Mouse (Mus musculus): Measurements from ENCODE around the gene Polr2l. TPM values are rescaled to one million over a fixed set of nuclear protein-coding genes. Genes with fewer than 3 reads are reported as not detected.

The Polr2l gene
- 60.7 and 61.9 TPM in 2 replicates for polyA plus RNA-seq (2015; fragmentation: Nextera tagmentation; extraction: Ambion mirVana)

- peak within 1 kb of the TSS; percentile 79 for H3K27ac ChIP-seq (ENCODE audit: low read length)
- H3K4me1 ChIP-seq (replicated peaks; ENCODE audit: control insufficient read depth, insufficient read depth, low read length): peaks cover 25% of the 10 kb centered on the region
- peak within 1 kb of the TSS; percentile 67 for H3K4me3 ChIP-seq (replicated peaks; ENCODE audit: low read length)
- H3K36me3 ChIP-seq (ENCODE audit: control insufficient read depth, insufficient read depth): peaks cover 10% of the 10 kb centered on the region
- H3K9ac ChIP-seq (replicated peaks; ENCODE audit: low read depth, low read length): peak within 1 kb of the TSS; percentile 92
- peak within 1 kb of the TSS; percentile 80 for H3K4me2 ChIP-seq (ENCODE audit: low read length)
- peak; percentile 92 for ATAC-seq
- under 1% methylated on average over 87 of the region's 87 CpGs for whole genome bisulfite sequencing
- no peaks in the 10 kb centered on the region for H3K9me3 ChIP-seq (ENCODE audit: control insufficient read depth, low read length)
- H3K27me3 ChIP-seq (replicated peaks; ENCODE audit: control insufficient read depth, insufficient read depth, low read length): peaks cover 10% of the 10 kb centered on the region
These were observed at the start of gene Polr2l, which contains the start of gene Tspan4 for GRCm38 (mm10) chr7:141475011-141475804. TSS of gene Polr2l (minus strand) at chr7:141475132. TSS of gene Tspan4 (plus strand) at chr7:141475240.

GRCm38 (mm10) chr7:141524271-141524670 is 49.3 kb upstream of the Polr2l start:
- no peak overlapping the region for H3K27ac ChIP-seq (ENCODE audit: low read length)
- H3K9me3 ChIP-seq (ENCODE audit: control insufficient read depth, low read length): no peaks in the 10 kb centered on the region
- no peaks in the 10 kb centered on the region; the same call in 1 of the 2 replicates for H3K4me1 ChIP-seq (replicated peaks; ENCODE audit: control insufficient read depth, insufficient read depth, low read length)
- H3K4me3 ChIP-seq (replicated peaks; ENCODE audit: low read length): no peak overlapping the region
- H3K27me3 ChIP-seq (replicated peaks; ENCODE audit: control insufficient read depth, insufficient read depth, low read length): no peaks in the 10 kb centered on the region
- no peak overlapping the region for H3K4me2 ChIP-seq (ENCODE audit: low read length)
- no peaks in the 10 kb centered on the region; the same call in 1 of the 2 replicates for H3K36me3 ChIP-seq (ENCODE audit: control insufficient read depth, insufficient read depth)
- no peak overlapping the region for H3K9ac ChIP-seq (replicated peaks; ENCODE audit: low read depth, low read length)
- no peak for ATAC-seq
- 93% methylated on average over 4 of the region's 4 CpGs for WGBS

- H3K27ac ChIP-seq (ENCODE audit: low read length): no peak overlapping the region
These were observed 48.1 kb upstream of the Polr2l start for GRCm38 (mm10) chr7:141523007-141523406.

GRCm38 (mm10) chr7:141519795-141520194 is 44.9 kb upstream of the Polr2l start:
- no peak overlapping the region for H3K4me3 ChIP-seq (replicated peaks; ENCODE audit: low read length)
- no peaks in the 10 kb centered on the region for H3K4me1 ChIP-seq (replicated peaks; ENCODE audit: control insufficient read depth, insufficient read depth, low read length)
- H3K27ac ChIP-seq (ENCODE audit: low read length): no peak overlapping the region
- peaks cover 3% of the 10 kb centered on the region; the same call in 1 of the 2 replicates for H3K36me3 ChIP-seq (ENCODE audit: control insufficient read depth, insufficient read depth)
- no peak overlapping the region for H3K9ac ChIP-seq (replicated peaks; ENCODE audit: low read depth, low read length)
- no peak overlapping the region for H3K4me2 ChIP-seq (ENCODE audit: low read length)
- ATAC-seq: no peak
- no peaks in the 10 kb centered on the region for H3K9me3 ChIP-seq (ENCODE audit: control insufficient read depth, low read length)
- H3K27me3 ChIP-seq (replicated peaks; ENCODE audit: control insufficient read depth, insufficient read depth, low read length): no peaks in the 10 kb centered on the region
- WGBS: 62% methylated on average over 1 of the region's 1 CpGs

More at GRCm38 (mm10) chr7:141523007-141523406, 48.1 kb upstream of the Polr2l start:
- no peak for ATAC-seq
- no peak overlapping the region for H3K4me2 ChIP-seq (ENCODE audit: low read length)
- no peaks in the 10 kb centered on the region; the same call in 1 of the 2 replicates for H3K4me1 ChIP-seq (replicated peaks; ENCODE audit: control insufficient read depth, insufficient read depth, low read length)
- no peaks in the 10 kb centered on the region for H3K27me3 ChIP-seq (replicated peaks; ENCODE audit: control insufficient read depth, insufficient read depth, low read length)
- H3K9ac ChIP-seq (replicated peaks; ENCODE audit: low read depth, low read length): no peak overlapping the region
- no peaks in the 10 kb centered on the region for H3K9me3 ChIP-seq (ENCODE audit: control insufficient read depth, low read length)
- no peaks in the 10 kb centered on the region for H3K36me3 ChIP-seq (ENCODE audit: control insufficient read depth, insufficient read depth)
- WGBS: 44% methylated on average over 4 of the region's 4 CpGs
- no peak overlapping the region for H3K4me3 ChIP-seq (replicated peaks; ENCODE audit: low read length)

DNA sequence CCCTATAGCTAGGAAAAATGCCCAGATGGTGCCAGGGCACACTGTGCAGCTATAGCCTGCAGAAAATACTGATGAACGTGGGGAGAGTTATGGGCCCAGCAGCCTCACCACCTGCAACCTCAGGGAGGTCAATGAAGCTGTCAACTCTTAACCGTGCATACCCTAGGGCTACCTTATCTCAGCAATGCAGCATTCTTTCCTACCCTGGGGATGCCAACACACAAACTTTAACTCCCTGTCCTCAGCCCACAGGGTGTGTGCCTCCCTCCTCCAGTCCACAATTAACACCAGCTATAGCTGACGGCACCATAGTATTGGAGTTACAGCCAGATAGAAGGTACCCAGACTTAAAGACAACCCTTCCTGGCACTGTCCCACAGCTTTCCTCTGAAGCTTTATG is 44.0 kb upstream of the Polr2l start:
- 76% methylated on average over 3 of the region's 3 CpGs for WGBS
- H3K27me3 ChIP-seq (replicated peaks; ENCODE audit: control insufficient read depth, insufficient read depth, low read length): no peaks in the 10 kb centered on the region
- no peaks in the 10 kb centered on the region for H3K9me3 ChIP-seq (ENCODE audit: control insufficient read depth, low read length)
- no peak overlapping the region for H3K4me3 ChIP-seq (replicated peaks; ENCODE audit: low read length)
- peaks cover 3% of the 10 kb centered on the region; the same call in 1 of the 2 replicates for H3K36me3 ChIP-seq (ENCODE audit: control insufficient read depth, insufficient read depth)
- H3K27ac ChIP-seq (ENCODE audit: low read length): no peak overlapping the region
- no peak overlapping the region for H3K4me2 ChIP-seq (ENCODE audit: low read length)
- no peak overlapping the region for H3K9ac ChIP-seq (replicated peaks; ENCODE audit: low read depth, low read length)
- ATAC-seq: no peak
- H3K4me1 ChIP-seq (replicated peaks; ENCODE audit: control insufficient read depth, insufficient read depth, low read length): no peaks in the 10 kb centered on the region

DNA sequence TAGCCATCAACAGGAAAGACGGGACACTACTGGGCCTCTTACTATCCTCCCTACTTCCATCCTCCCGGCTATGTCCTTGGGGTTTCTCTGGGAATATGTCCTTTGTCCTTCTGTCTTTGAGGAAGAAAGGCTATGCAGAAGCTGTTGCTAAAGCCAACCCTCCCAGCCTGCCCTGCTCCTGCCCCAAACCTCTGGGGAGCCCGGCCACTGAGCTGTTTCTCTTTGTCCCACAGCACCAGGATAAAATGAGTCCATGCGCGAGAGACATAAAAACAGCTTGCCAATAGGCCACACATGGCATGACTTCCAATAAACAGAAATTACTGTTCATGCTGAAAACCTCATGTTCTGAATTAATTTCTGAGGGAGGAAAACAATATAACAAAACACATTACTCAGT is 43.4 kb upstream of the Polr2l start:
- 85% methylated on average over 5 of the region's 5 CpGs for WGBS
- Histone ChIP-seq H3K27me3 (replicated peaks; ENCODE audit: control insufficient read depth, insufficient read depth, low read length) (no peaks in the 10 kb centered on the region), H3K36me3 (ENCODE audit: control insufficient read depth, insufficient read depth) (peaks cover 3% of the 10 kb centered on the region; the same call in 1 of the 2 replicates), H3K4me1 (replicated peaks; ENCODE audit: control insufficient read depth, insufficient read depth, low read length) (no peaks in the 10 kb centered on the region), H3K9ac (replicated peaks; ENCODE audit: low read depth, low read length) (no peak overlapping the region), H3K9me3 (ENCODE audit: control insufficient read depth, low read length) (no peaks in the 10 kb centered on the region), H3K4me3 (replicated peaks; ENCODE audit: low read length) (no peak overlapping the region), H3K27ac (ENCODE audit: low read length) (no peak overlapping the region), H3K4me2 (ENCODE audit: low read length) (no peak overlapping the region)
- ATAC-seq: no peak

GRCm38 (mm10) chr7:141517638-141518037 is 42.7 kb upstream of the Polr2l start:
- H3K27ac ChIP-seq (ENCODE audit: low read length): no peak overlapping the region
- no peaks in the 10 kb centered on the region for H3K27me3 ChIP-seq (replicated peaks; ENCODE audit: control insufficient read depth, insufficient read depth, low read length)
- H3K4me3 ChIP-seq (replicated peaks; ENCODE audit: low read length): no peak overlapping the region
- H3K4me2 ChIP-seq (ENCODE audit: low read length): no peak overlapping the region
- no peak for ATAC-seq
- no peak overlapping the region for H3K9ac ChIP-seq (replicated peaks; ENCODE audit: low read depth, low read length)
- H3K9me3 ChIP-seq (ENCODE audit: control insufficient read depth, low read length): no peaks in the 10 kb centered on the region
- H3K36me3 ChIP-seq (ENCODE audit: control insufficient read depth, insufficient read depth): peaks cover 3% of the 10 kb centered on the region; the same call in 1 of the 2 replicates
- 90% methylated on average over 4 of the region's 4 CpGs for WGBS
- H3K4me1 ChIP-seq (replicated peaks; ENCODE audit: control insufficient read depth, insufficient read depth, low read length): no peaks in the 10 kb centered on the region

- H3K9me3 ChIP-seq (ENCODE audit: control insufficient read depth, low read length): no peaks in the 10 kb centered on the region
- no peaks in the 10 kb centered on the region for H3K27me3 ChIP-seq (replicated peaks; ENCODE audit: control insufficient read depth, insufficient read depth, low read length)
- WGBS: 68% methylated on average over 8 of the region's 8 CpGs
- H3K4me1 ChIP-seq (replicated peaks; ENCODE audit: control insufficient read depth, insufficient read depth, low read length): no peaks in the 10 kb centered on the region
- ATAC-seq: no peak
- H3K36me3 ChIP-seq (ENCODE audit: control insufficient read depth, insufficient read depth): no peaks in the 10 kb centered on the region; the same call in 1 of the 2 replicates
- H3K4me2 ChIP-seq (ENCODE audit: low read length): no peak overlapping the region
- H3K9ac ChIP-seq (replicated peaks; ENCODE audit: low read depth, low read length): no peak overlapping the region
- H3K4me3 ChIP-seq (replicated peaks; ENCODE audit: low read length): no peak overlapping the region
- no peak overlapping the region for H3K27ac ChIP-seq (ENCODE audit: low read length)
These were observed 35.8 kb upstream of the Polr2l start for GRCm38 (mm10) chr7:141510681-141511191.

- Histone ChIP-seq H3K27ac (ENCODE audit: low read length) (no peak overlapping the region), H3K27me3 (replicated peaks; ENCODE audit: control insufficient read depth, insufficient read depth, low read length) (no peaks in the 10 kb centered on the region), H3K9me3 (ENCODE audit: control insufficient read depth, low read length) (no peaks in the 10 kb centered on the region), H3K36me3 (ENCODE audit: control insufficient read depth, insufficient read depth) (no peaks in the 10 kb centered on the region; the same call in 1 of the 2 replicates), H3K4me2 (ENCODE audit: low read length) (no peak overlapping the region), H3K4me1 (replicated peaks; ENCODE audit: control insufficient read depth, insufficient read depth, low read length) (no peaks in the 10 kb centered on the region), H3K9ac (replicated peaks; ENCODE audit: low read depth, low read length) (no peak overlapping the region), H3K4me3 (replicated peaks; ENCODE audit: low read length) (no peak overlapping the region)
- no peak for ATAC-seq
- WGBS: 85% methylated on average over 5 of the region's 5 CpGs
These were observed 35.3 kb upstream of the Polr2l start for GRCm38 (mm10) chr7:141510196-141510595.
